Mouse (Mus musculus): ENCODE results near the gene Narfl. TPM values are rescaled to one million over a fixed set of nuclear protein-coding genes. Genes with fewer than 3 reads are reported as not detected.

The Narfl gene
- polyA plus RNA-seq, 1 experiment from 2014 or later, result 26.6 TPM

DNA sequence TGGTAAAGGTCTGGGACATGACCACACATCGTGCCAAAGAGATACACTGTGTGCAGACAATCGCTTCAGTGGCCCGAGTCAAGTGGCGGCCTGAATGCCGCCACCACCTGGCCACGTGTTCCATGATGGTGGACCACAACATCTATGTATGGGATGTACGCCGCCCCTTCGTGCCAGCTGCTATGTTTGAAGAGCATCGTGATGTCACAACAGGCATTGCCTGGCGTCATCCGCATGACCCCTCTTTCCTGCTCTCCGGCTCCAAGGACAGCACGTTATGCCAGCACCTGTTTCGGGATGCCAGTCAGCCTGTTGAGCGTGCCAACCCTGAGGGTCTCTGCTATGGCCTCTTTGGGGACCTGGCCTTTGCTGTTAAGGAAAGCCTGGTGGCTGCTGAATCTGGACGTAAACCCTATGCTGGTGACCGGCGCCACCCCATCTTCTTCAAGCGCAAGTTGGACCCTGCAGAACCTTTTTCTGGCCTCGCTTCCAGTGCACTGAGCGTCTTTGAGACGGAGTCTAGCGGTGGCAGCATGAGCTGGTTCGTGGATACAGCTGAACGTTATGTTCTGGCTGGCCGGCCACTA, 52.5 kb downstream of the Narfl start:
- 97% methylated on average over 27 of the region's 27 CpGs for WGBS
- H3K27ac ChIP-seq (replicated peaks), result no peak overlapping the region
- no peak overlapping the region; the same call in 1 of the 2 replicates for H3K4me3 ChIP-seq (replicated peaks)
- no peak overlapping the region for H3K4me2 ChIP-seq
- peaks cover 74% of the 10 kb centered on the region for H3K4me1 ChIP-seq
- H3K27me3 ChIP-seq (replicated peaks), result no peaks in the 10 kb centered on the region
- no peak for ATAC-seq (ENCODE audit: low FRiP score)
- no peaks in the 10 kb centered on the region for H3K9me3 ChIP-seq (replicated peaks)
- peaks cover 36% of the 10 kb centered on the region for H3K36me3 ChIP-seq
- H3K9ac ChIP-seq (replicated peaks), result no peak overlapping the region

DNA sequence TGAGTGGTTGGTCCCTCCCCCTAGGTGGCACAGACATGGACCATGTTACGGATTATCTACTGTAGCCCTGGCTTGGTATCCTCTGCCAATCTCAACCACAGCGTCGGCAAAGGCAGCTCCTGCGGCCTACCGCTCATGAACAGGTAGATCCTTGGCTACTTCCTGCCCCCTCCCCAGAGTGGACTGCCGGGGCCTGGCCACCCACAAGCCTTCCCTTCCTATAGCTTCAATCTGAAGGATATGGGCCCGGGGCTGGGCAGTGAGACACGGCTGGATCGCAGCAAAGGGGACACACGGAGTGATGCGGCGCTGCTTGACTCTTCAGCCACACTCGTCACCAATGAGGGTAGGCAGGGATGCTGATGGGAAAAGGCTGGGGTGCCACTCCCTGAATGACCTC, 53.4 kb downstream of the Narfl start:
- Histone ChIP-seq H3K4me3 (replicated peaks) (no peak overlapping the region), H3K27me3 (replicated peaks) (no peaks in the 10 kb centered on the region), H3K27ac (replicated peaks) (no peak overlapping the region), H3K4me1 (peaks cover 83% of the 10 kb centered on the region), H3K4me2 (no peak overlapping the region), H3K9me3 (replicated peaks) (no peaks in the 10 kb centered on the region), H3K9ac (replicated peaks) (0 out of 2 replicates have a peak overlapping the region, but pooled peaks have one; percentile 7), H3K36me3 (peaks cover 43% of the 10 kb centered on the region)
- 96% methylated on average over 13 of the region's 13 CpGs for WGBS
- ATAC-seq (ENCODE audit: low FRiP score), result no peak

DNA sequence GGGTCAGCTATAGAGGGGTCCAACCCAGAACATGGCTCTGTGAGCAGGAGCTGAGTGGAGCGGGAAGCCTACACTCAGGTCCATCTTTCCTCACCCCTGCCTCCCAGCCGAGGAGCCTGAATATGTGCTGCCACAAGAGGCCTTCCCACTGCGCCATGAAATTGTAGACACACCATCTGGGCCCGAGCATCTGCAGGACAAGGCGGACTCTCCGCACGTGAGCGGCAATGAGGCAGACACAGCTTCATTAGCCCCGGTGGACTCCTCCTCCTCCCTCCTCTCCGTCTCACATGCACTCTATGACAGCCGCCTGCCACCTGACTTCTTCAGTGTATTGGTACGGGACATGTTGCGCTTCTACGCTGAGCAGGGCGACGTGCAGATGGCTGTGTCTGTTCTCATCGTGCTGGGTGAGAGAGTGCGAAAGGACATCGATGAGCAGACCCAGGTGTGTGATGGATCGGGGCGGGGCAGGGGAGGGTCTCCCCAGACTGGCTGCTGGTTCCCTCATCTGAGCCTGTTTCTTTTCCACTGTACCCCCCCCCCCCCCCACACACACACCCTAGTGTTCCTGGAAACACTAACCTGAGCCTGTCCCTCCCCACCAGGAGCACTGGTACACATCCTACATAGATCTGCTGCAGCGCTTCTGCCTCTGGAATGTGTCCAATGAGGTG, 54.1 kb downstream of the Narfl start:
- Histone ChIP-seq H3K27me3 (replicated peaks) (no peaks in the 10 kb centered on the region), H3K4me1 (peaks cover 85% of the 10 kb centered on the region), H3K4me2 (peak overlapping the region; percentile 98; the same call in 1 of the 2 replicates), H3K9ac (replicated peaks) (peak overlapping the region; percentile 77; the same call in 1 of the 2 replicates), H3K4me3 (replicated peaks) (no peak overlapping the region), H3K27ac (replicated peaks) (0 out of 2 replicates have a peak overlapping the region, but pooled peaks have one; percentile 94), H3K9me3 (replicated peaks) (no peaks in the 10 kb centered on the region), H3K36me3 (peaks cover 43% of the 10 kb centered on the region)
- no peak for ATAC-seq (ENCODE audit: low FRiP score)
- WGBS, result 84% methylated on average over 22 of the region's 22 CpGs

DNA sequence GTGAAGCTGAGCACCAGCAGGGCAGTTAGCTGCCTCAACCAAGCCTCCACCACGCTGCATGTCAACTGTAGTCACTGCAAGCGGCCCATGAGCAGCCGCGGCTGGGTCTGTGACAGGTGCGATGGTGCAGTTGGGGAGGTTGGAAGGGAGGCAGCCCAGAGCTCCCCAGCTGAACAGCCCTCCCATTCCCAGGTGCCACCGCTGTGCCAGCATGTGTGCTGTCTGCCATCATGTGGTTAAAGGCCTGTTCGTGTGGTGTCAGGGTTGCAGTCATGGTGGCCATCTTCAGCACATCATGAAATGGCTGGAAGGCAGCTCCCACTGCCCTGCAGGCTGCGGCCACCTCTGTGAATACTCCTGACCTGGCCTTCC, 54.6 kb downstream of the Narfl start:
- Histone ChIP-seq H3K4me1 (peaks cover 81% of the 10 kb centered on the region), H3K36me3 (peaks cover 43% of the 10 kb centered on the region)

DNA sequence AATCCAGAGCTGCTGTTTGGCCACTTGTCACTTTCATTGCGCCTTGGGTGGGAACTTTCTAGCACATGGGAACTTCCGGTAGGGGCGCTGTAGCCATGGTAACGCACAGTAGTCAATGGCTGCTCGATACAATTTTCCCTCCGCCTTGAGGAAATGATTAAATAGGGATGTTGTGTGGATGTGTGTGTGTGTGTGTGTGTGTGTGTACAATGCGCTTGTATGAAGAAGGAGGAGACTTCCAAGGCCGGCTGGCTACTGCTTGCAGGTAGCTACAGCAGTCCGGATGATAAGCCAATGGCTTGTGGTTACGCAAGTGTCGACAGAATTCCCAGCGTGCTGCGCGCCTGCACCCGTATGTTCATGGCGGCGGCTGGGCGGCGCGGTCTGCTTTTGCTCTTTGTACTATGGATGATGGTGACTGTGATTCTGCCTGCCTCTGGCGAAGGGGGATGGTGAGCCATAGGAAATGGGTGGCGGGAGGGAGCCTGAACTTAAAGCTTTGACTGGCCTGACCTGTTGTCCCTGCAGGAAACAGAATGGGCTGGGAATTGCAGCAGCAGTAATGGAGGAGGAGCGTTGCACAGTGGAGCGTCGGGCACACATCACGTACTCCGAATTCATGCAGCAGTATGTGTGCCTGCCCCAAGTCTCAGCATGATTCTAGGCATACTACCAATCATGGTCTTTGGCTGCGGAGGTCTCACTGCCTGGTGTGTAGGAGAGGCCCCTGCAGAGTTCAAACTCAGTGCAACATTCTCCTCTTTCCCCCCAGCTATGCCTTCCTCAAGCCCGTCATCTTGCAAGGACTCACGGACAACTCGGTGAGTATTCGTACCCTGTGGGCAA, 55.4 kb downstream of the Narfl start, which contains the start of gene Jmjd8:
Jmjd8 (plus strand) TSS at position 156 of the 846 bp plus-strand sequence.
- H3K27ac ChIP-seq (replicated peaks), result peak within 1 kb of the TSS; percentile 94
- no peaks in the 10 kb centered on the region for H3K9me3 ChIP-seq (replicated peaks)
- peak within 1 kb of the TSS; percentile 77 for H3K9ac ChIP-seq (replicated peaks)
- ATAC-seq (ENCODE audit: low FRiP score), result peak; percentile 53
- no peaks in the 10 kb centered on the region for H3K27me3 ChIP-seq (replicated peaks)
- WGBS, result 2% methylated on average over 32 of the region's 32 CpGs
- H3K36me3 ChIP-seq, result peaks cover 43% of the 10 kb centered on the region
- H3K4me1 ChIP-seq, result peaks cover 85% of the 10 kb centered on the region
- H3K4me2 ChIP-seq, result peak within 1 kb of the TSS; percentile 98
- peak within 1 kb of the TSS; percentile 65 for H3K4me3 ChIP-seq (replicated peaks)

More for the DNA sequence above, 54.6 kb downstream of the Narfl start:
- no peaks in the 10 kb centered on the region for H3K27me3 ChIP-seq (replicated peaks)
- H3K4me3 ChIP-seq (replicated peaks), result peak overlapping the region; percentile 65
- no peak for ATAC-seq (ENCODE audit: low FRiP score)
- no peaks in the 10 kb centered on the region for H3K9me3 ChIP-seq (replicated peaks)
- peak overlapping the region; percentile 98 for H3K4me2 ChIP-seq
- H3K27ac ChIP-seq (replicated peaks), result peak overlapping the region; percentile 94
- WGBS, result 83% methylated on average over 8 of the region's 8 CpGs
- peak overlapping the region; percentile 77 for H3K9ac ChIP-seq (replicated peaks)

DNA sequence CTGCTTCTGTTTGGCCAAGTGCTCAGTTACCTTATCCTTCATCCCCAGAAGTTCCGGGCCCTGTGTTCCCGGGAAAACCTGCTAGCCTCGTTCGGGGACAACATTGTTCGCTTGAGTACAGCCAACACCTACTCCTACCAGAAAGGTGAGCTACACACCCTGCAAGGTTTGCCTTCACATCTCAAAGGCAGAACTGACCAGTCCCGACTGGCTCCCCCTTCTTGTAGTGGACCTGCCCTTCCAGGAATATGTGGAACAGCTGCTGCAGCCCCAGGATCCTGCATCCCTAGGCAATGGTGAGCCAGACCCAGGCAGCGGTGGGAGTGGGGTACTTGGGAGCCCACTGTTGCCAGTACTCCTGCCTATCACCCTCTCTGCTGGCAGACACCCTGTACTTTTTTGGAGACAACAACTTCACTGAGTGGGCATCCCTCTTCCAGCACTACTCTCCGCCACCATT, 56.0 kb downstream of the Narfl start:
- WGBS, result 34% methylated on average over 8 of the region's 8 CpGs
- Histone ChIP-seq H3K4me1 (peaks cover 85% of the 10 kb centered on the region), H3K36me3 (peaks cover 43% of the 10 kb centered on the region)

DNA sequence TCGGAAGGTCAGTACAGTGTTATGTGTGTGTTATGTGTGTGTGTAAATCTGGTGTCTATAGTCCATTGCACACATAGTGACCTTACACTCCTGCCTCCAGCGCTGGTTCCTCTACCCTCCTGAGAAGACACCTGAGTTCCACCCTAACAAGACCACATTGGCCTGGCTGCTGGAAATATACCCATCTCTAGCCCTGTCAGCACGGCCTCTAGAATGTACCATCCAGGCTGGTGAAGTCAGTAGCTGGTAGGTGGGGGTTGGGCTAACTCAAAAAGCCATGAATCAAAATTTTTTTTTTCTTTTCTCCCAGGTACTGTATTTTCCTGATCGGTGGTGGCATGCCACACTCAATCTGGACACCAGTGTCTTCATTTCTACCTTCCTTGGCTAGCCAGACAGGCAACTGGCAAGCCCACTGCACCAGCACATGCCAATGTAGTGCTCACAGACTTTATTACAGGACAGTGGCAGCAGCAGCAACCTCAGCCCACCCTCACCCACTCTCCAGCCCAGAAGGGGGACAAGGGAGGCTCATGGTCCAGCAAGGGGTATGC, 56.7 kb downstream of the Narfl start:
- peaks cover 85% of the 10 kb centered on the region for H3K4me1 ChIP-seq
- ATAC-seq (ENCODE audit: low FRiP score), result no peak
- H3K36me3 ChIP-seq, result peaks cover 46% of the 10 kb centered on the region
- peak overlapping the region; percentile 98 for H3K4me2 ChIP-seq
- no peaks in the 10 kb centered on the region for H3K27me3 ChIP-seq (replicated peaks)
- 85% methylated on average over 4 of the region's 4 CpGs for WGBS
- H3K9ac ChIP-seq (replicated peaks), result peak overlapping the region; percentile 77; the same call in 1 of the 2 replicates
- H3K27ac ChIP-seq (replicated peaks), result no peak overlapping the region
- H3K9me3 ChIP-seq (replicated peaks), result no peaks in the 10 kb centered on the region
- peak overlapping the region; percentile 92 for H3K4me3 ChIP-seq (replicated peaks)

More for the DNA sequence above, 56.0 kb downstream of the Narfl start:
- Histone ChIP-seq H3K9ac (replicated peaks) (peak overlapping the region; percentile 77), H3K27me3 (replicated peaks) (no peaks in the 10 kb centered on the region), H3K4me2 (peak overlapping the region; percentile 98), H3K9me3 (replicated peaks) (no peaks in the 10 kb centered on the region), H3K27ac (replicated peaks) (peak overlapping the region; percentile 94), H3K4me3 (replicated peaks) (peak overlapping the region; percentile 65)
- no peak for ATAC-seq (ENCODE audit: low FRiP score)

- Histone ChIP-seq H3K4me2 (peak overlapping the region; percentile 98), H3K27ac (replicated peaks) (no peak overlapping the region), H3K9me3 (replicated peaks) (no peaks in the 10 kb centered on the region), H3K9ac (replicated peaks) (0 out of 2 replicates have a peak overlapping the region, but pooled peaks have one; percentile 92), H3K36me3 (peaks cover 48% of the 10 kb centered on the region), H3K4me3 (replicated peaks) (peak overlapping the region; percentile 92), H3K27me3 (replicated peaks) (no peaks in the 10 kb centered on the region), H3K4me1 (peaks cover 85% of the 10 kb centered on the region)
- ATAC-seq (ENCODE audit: low FRiP score), result no peak
- WGBS, result 86% methylated on average over 14 of the region's 14 CpGs
These were observed 57.3 kb downstream of the Narfl start for GRCm38 (mm10) chr17:25830806-25831431.

DNA sequence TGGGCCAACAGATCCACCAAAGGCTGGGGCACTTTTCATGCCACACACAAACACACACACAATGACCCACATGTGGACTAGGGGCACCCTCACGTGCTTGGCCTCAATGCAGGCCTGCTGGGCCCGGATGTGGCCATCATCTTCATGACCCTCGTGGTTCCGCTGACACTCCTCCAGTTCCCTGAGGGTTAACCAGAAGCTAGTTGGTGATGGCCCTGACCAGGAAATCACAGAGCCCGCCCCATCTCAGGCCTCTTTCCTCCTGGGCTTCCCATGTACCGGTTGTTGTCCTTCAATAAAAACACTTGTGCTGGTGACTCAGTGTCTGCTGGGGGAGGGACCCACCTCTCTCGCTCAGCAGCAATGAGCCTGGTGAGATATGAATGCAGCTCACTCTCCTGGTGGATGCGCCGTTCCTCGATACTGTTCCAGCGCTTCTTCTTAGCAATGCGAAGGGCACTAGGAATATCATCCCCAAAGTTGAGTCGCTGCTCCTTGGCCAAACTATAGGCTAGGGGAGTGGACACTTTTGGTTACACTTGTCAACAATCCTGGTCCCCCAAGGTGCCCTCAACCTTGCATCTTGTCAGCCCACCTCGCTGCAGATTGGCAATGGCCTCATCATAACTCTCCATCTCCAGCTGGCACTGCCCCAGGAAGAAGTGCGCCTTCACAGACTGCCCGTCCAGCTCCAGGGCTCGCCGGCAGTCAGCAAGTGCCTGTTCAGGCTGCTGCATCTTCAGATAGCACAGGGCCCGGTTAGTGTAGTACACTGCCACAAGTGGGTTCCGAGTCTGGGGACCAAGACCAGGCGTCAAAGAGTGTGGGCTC, 58.1 kb downstream of the Narfl start:
- Histone ChIP-seq H3K9ac (replicated peaks) (peak overlapping the region; percentile 92), H3K36me3 (peaks cover 41% of the 10 kb centered on the region), H3K27ac (replicated peaks) (peak overlapping the region; percentile 99), H3K27me3 (replicated peaks) (no peaks in the 10 kb centered on the region), H3K4me1 (peaks cover 85% of the 10 kb centered on the region), H3K4me2 (peak overlapping the region; percentile 98), H3K4me3 (replicated peaks) (peak overlapping the region; percentile 92), H3K9me3 (replicated peaks) (no peaks in the 10 kb centered on the region)
- no peak for ATAC-seq (ENCODE audit: low FRiP score)
- WGBS, result 57% methylated on average over 21 of the region's 21 CpGs

Measured in neural tube, embryonic 15.5 days (tissue).